Mouse (Mus musculus) embryonic facial prominence, embryonic 15.5 days (tissue): ENCODE results near the gene Abracl. TPM values are rescaled to one million over a fixed set of nuclear protein-coding genes. Genes with fewer than 3 reads are reported as not detected.

ENCODE experiments used
- ATAC-seq: fragments of 200-750 bp; cut with Nextera tagmentation; 2 replicates; pipeline ENCODE4 v1.8.0; 2017; ENCODE audit warnings: low read depth, moderate TSS enrichment; ENCODE audit not compliant: insufficient number of reproducible peaks, low FRiP score, low TSS enrichment
- H3K27ac ChIP-seq: fragments of 300-500 bp; sonication (generic); replicated peaks from 2 replicates; pipeline ENCODE4 v1.5.1; 2015; ENCODE audit warnings: mild to moderate bottlenecking, inconsistent platforms
- H3K27me3 ChIP-seq: fragments of 300-500 bp; sonication (generic); 2 replicates; pipeline ENCODE4 v1.6.1; 2015; ENCODE audit warnings: inconsistent platforms
- H3K36me3 ChIP-seq: fragments of 300-500 bp; sonication (generic); 2 replicates; pipeline ENCODE4 v1.6.1; 2015; ENCODE audit warnings: mild to moderate bottlenecking, inconsistent platforms
- H3K4me1 ChIP-seq: fragments of 300-500 bp; sonication (generic); 2 replicates; pipeline ENCODE4 v1.6.1; 2015; ENCODE audit warnings: inconsistent platforms
- H3K4me2 ChIP-seq: fragments of 300-500 bp; sonication (generic); replicated peaks from 2 replicates; pipeline ENCODE4 v1.6.1; 2015; ENCODE audit warnings: mild to moderate bottlenecking, inconsistent platforms
- H3K4me3 ChIP-seq: fragments of 300-500 bp; sonication (generic); replicated peaks from 2 replicates; pipeline ENCODE4 v1.5.1; 2015; ENCODE audit warnings: mild to moderate bottlenecking, inconsistent platforms
- H3K9ac ChIP-seq: fragments of 300-500 bp; sonication (generic); 2 replicates; pipeline ENCODE4 v1.6.1; 2015; ENCODE audit warnings: inconsistent platforms
- H3K9me3 ChIP-seq: fragments of 300-500 bp; sonication (generic); replicated peaks from 2 replicates; pipeline ENCODE4 v1.6.1; 2016; ENCODE audit warnings: inconsistent platforms
- WGBS: fragments of 180-500 bp; shearing (Covaris S2); methylation state at CpG from one replicate; pipeline ENCODE4 v1.1.7; 2015; 5-methylcytosine and 5-hydroxymethylcytosine counted together
- polyA plus RNA-seq: library from polyadenylated mRNA; unstranded; fragments of >200 nt; fragmentation: Nextera tagmentation; extraction: Ambion mirVana; gene quantifications from 2 replicates; pipeline ENCODE4 v1.2.1, GENCODE M21; 2015

The Abracl gene
- polyA plus RNA-seq, 1 experiment from 2014 or later, result 125 TPM

GRCm38 (mm10) chr10:17989136-17989535, 34.0 kb downstream of the Abracl start:
- Histone ChIP-seq H3K9ac (no peak overlapping the region), H3K4me2 (no peak overlapping the region), H3K4me3 (no peak overlapping the region), H3K27ac (no peak overlapping the region), H3K36me3 (no peaks in the 10 kb centered on the region), H3K27me3 (no peaks in the 10 kb centered on the region), H3K4me1 (no peaks in the 10 kb centered on the region), H3K9me3 (no peaks in the 10 kb centered on the region)
- WGBS, result 74% methylated on average over 6 of the region's 6 CpGs
- no peak for ATAC-seq

- Histone ChIP-seq H3K9ac (no peak overlapping the region), H3K4me1 (no peaks in the 10 kb centered on the region), H3K27me3 (no peaks in the 10 kb centered on the region), H3K27ac (no peak overlapping the region), H3K36me3 (no peaks in the 10 kb centered on the region), H3K4me2 (no peak overlapping the region), H3K9me3 (no peaks in the 10 kb centered on the region), H3K4me3 (no peak overlapping the region)
- no peak for ATAC-seq
- 80% methylated on average over 8 of the region's 8 CpGs for WGBS
Measured at GRCm38 (mm10) chr10:17987823-17988423, 35.2 kb downstream of the Abracl start.

DNA sequence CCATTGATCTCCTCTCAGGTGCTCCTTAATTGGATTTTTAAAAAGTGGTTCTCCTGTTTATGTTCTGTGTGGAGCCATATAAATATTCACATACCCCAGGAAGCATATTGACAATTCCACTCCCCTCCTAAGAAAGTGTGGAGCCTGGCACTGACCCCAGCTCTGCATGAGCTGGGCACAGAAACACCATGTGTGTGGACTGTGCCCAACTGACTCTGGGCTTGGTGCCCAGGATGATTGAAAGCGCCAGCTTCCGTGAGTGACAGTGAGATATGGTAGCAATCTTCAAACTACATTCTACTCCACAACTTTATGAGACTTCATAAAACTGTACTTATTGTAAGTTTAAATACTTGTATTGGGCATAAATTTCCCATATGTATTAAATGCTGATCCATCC, 39.8 kb downstream of the Abracl start:
- H3K27me3 ChIP-seq, result no peaks in the 10 kb centered on the region
- no peak overlapping the region for H3K27ac ChIP-seq
- H3K9ac ChIP-seq, result no peak overlapping the region
- no peak overlapping the region for H3K4me3 ChIP-seq
- no peak for ATAC-seq
- H3K9me3 ChIP-seq, result no peaks in the 10 kb centered on the region
- no peak overlapping the region for H3K4me2 ChIP-seq
- no peaks in the 10 kb centered on the region for H3K36me3 ChIP-seq
- no peaks in the 10 kb centered on the region for H3K4me1 ChIP-seq
- 73% methylated on average over 2 of the region's 2 CpGs for WGBS

DNA sequence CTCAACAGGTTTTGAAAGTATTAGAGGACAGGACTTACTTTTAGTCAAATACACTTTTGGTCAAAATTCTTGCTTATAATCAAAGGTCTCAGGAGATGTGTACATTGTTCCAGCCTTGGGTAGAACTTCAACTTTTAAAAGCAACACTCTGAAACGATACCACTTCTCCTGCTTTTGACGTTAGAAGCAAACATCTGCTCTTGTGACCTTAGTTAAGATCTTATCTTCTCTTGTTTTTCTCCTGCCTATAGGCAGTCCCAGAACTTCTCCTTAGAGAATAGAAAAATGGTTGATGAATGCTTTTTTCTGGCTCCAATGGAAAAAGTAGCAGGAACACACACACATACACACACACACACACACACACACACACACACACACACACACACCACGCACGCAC, 57.0 kb downstream of the Abracl start:
- 68% methylated on average over 4 of the region's 4 CpGs for WGBS
- no peak for ATAC-seq

More for the DNA sequence above, 57.0 kb downstream of the Abracl start:
- Histone ChIP-seq H3K27ac (no peak overlapping the region), H3K27me3 (no peaks in the 10 kb centered on the region), H3K4me2 (no peak overlapping the region), H3K4me3 (no peak overlapping the region), H3K4me1 (no peaks in the 10 kb centered on the region), H3K9ac (no peak overlapping the region), H3K36me3 (no peaks in the 10 kb centered on the region), H3K9me3 (no peaks in the 10 kb centered on the region)

Other genes starting within 250 kb of the Abracl start
- 3.7 and 4.9 TPM in 2 replicates for gene Txlnb, start 227.1 kb downstream of the Abracl start, polyA plus RNA-seq
- gene Heca, start 75.2 kb downstream of the Abracl start, polyA plus RNA-seq, result 5.9 and 7.4 TPM in 2 replicates
- gene Reps1, start 32.6 kb upstream of the Abracl start, polyA plus RNA-seq, result 15.1 and 19.4 TPM in 2 replicates
- gene Ect2l, start 187.6 kb upstream of the Abracl start, polyA plus RNA-seq, result 1.0 and 1.2 TPM in 2 replicates
- 14.9 and 19.1 TPM in 2 replicates for gene Ccdc28a, start 211.7 kb upstream of the Abracl start, polyA plus RNA-seq